Mouse (Mus musculus) stomach, postnatal 0 days (tissue): ENCODE results near the gene AI413582. TPM values are rescaled to one million over a fixed set of nuclear protein-coding genes. Genes with fewer than 3 reads are reported as not detected.

Source experiments
- ATAC-seq: fragments of 200-750 bp; cut with Nextera tagmentation; 2 replicates; pipeline ENCODE4 v1.8.0; 2017; ENCODE audit not compliant: low FRiP score, low TSS enrichment
- DNase-seq: peaks from one replicate; pipeline ENCODE4 v3.0.0-alpha.2; 2016; ENCODE audit warnings: low spot score
- H3K27ac ChIP-seq: fragments of 300-500 bp; sonication (generic); replicated peaks from 2 replicates; pipeline ENCODE4 v1.5.1; 2014; ENCODE audit warnings: mild to moderate bottlenecking, control low read depth
- H3K27me3 ChIP-seq: fragments of 300-500 bp; sonication (generic); 2 replicates; pipeline ENCODE4 v1.6.1; 2014; ENCODE audit warnings: low read length; ENCODE audit not compliant: control insufficient read depth, insufficient read depth
- H3K36me3 ChIP-seq: fragments of 300-500 bp; sonication (generic); 2 replicates; pipeline ENCODE4 v1.6.1; 2014; ENCODE audit warnings: low read length, mixed read lengths; ENCODE audit not compliant: control insufficient read depth, insufficient read depth
- H3K4me1 ChIP-seq: fragments of 300-500 bp; sonication (generic); replicated peaks from 2 replicates; pipeline ENCODE4 v1.6.1; 2014; ENCODE audit warnings: antibody characterized with exemption; ENCODE audit not compliant: control insufficient read depth, insufficient read depth
- H3K4me2 ChIP-seq: fragments of 300-500 bp; sonication (generic); replicated peaks from 2 replicates; pipeline ENCODE4 v1.6.1; 2014; ENCODE audit warnings: low read depth, mild to moderate bottlenecking, control low read depth, moderate library complexity
- H3K4me3 ChIP-seq: fragments of 300-500 bp; sonication (generic); 2 replicates; pipeline ENCODE4 v1.5.1; 2014; ENCODE audit warnings: low read depth, low read length, control low read depth
- H3K9ac ChIP-seq: fragments of 300-500 bp; sonication (generic); 2 replicates; pipeline ENCODE4 v1.6.1; 2014; ENCODE audit warnings: mild to moderate bottlenecking, low read length, control low read depth, mixed read lengths
- H3K9me3 ChIP-seq: fragments of 300-500 bp; sonication (generic); 2 replicates; pipeline ENCODE4 v1.6.1; 2016; ENCODE audit warnings: low read length; ENCODE audit not compliant: control insufficient read depth
- CTCF ChIP-seq: IDR thresholded peaks from 2 replicates; pipeline ENCODE4 v1.5.1; 2016; ENCODE audit warnings: antibody characterized with exemption, low read depth, mild to moderate bottlenecking, moderate library complexity
- EP300 ChIP-seq: optimal IDR thresholded peaks from 2 replicates; pipeline ENCODE3; 2016; ENCODE audit warnings: antibody characterized with exemption
- WGBS: fragments of 180-500 bp; shearing (Covaris S2); extraction: QIAGEN DNeasy Blood & Tissue Kit; methylation state at CpG from one replicate; pipeline ENCODE4 v1.1.7; 2014; 5-methylcytosine and 5-hydroxymethylcytosine counted together
- polyA plus RNA-seq: library from polyadenylated mRNA; unstranded; fragments of >200 nt; fragmentation: Nextera tagmentation; extraction: Ambion mirVana; gene quantifications from 2 replicates; pipeline ENCODE4 v1.2.1, GENCODE M21; 2015

Gene AI413582
- polyA plus RNA-seq, 1 experiment from 2014 or later: 37.1 TPM

GRCm38 (mm10) chr17:27587252-27587651 is 21.7 kb upstream of the AI413582 start:
- DNase-seq (no peak), ATAC-seq (no peak)
- WGBS: 72% methylated on average over 12 of the region's 12 CpGs
- H3K4me1 ChIP-seq: no peaks in the 10 kb centered on the region
- H3K9me3 ChIP-seq: no peaks in the 10 kb centered on the region
- H3K27me3 ChIP-seq: no peaks in the 10 kb centered on the region
- H3K9ac ChIP-seq: no peak overlapping the region
- H3K27ac ChIP-seq: no peak overlapping the region
- TF ChIP-seq EP300: no peak
- no peak for TF ChIP-seq CTCF
- no peak overlapping the region for H3K4me3 ChIP-seq
- H3K36me3 ChIP-seq: peaks cover 2% of the 10 kb centered on the region; the same call in 1 of the 2 replicates
- no peak overlapping the region for H3K4me2 ChIP-seq

DNA sequence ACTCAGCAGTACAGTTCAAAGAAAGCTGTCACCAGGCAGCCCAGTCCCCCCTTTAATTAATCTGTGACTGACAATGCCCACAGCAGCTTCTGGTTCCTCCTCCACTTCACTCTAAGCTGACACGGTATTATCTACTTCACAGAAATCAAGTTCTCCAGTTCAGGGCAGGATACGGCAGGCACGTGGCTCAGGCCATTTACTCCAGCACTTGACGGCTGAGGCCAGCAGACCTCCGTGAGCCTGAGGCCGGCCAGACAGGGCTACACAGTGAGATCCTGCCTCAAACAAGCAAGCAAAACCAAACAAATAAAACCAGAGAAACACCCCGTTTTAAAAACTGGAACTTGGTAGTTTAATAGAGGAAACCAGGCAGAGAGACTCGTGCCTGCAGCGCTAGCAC is 21.1 kb upstream of the AI413582 start:
- no peak overlapping the region for H3K4me3 ChIP-seq
- no peaks in the 10 kb centered on the region for H3K4me1 ChIP-seq
- ATAC-seq (no peak), DNase-seq (no peak)
- no peaks in the 10 kb centered on the region; the same call in 1 of the 2 replicates for H3K36me3 ChIP-seq
- no peak overlapping the region for H3K27ac ChIP-seq
- 45% methylated on average over 9 of the region's 9 CpGs for WGBS
- H3K9ac ChIP-seq: no peak overlapping the region
- H3K4me2 ChIP-seq: no peak overlapping the region
- H3K27me3 ChIP-seq: no peaks in the 10 kb centered on the region
- TF ChIP-seq CTCF: no peak
- TF ChIP-seq EP300: no peak
- no peaks in the 10 kb centered on the region for H3K9me3 ChIP-seq

DNA sequence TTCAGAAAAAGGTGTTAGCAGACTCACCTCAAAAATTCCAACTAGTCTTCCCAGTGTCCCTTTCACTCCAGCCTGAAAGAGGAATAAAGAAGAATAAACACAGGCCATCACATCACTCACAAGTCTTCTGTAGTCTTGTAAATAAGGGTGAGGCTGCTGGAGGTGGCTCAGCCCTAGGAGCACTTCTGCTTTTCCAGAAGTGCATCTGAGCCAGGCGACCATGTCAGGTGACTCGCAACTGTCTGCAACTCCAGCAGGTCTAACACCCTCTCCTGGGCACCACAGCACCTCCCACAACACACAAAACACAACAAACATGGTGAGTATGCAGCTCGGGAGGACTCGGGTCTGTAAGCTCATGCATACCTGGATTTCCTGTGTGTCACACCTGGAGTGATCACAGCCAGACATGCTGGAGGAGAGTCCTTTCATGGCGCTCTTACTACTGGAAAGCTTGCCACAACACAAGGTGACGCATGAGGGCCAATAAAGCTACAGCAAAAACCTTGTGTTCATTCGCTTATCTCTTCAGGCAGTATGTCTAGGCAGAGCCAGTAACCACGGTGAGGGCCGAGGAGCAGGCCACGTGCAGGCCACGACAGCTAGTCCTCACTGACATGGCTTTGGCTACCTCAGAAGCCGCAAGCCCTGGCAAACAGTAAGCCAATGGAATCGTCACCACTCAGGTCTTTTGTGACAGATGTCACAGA is 17.8 kb upstream of the AI413582 start:
- ATAC-seq: peak; percentile 30
- WGBS: 78% methylated on average over 13 of the region's 13 CpGs
- no peaks in the 10 kb centered on the region for H3K9me3 ChIP-seq

DNA sequence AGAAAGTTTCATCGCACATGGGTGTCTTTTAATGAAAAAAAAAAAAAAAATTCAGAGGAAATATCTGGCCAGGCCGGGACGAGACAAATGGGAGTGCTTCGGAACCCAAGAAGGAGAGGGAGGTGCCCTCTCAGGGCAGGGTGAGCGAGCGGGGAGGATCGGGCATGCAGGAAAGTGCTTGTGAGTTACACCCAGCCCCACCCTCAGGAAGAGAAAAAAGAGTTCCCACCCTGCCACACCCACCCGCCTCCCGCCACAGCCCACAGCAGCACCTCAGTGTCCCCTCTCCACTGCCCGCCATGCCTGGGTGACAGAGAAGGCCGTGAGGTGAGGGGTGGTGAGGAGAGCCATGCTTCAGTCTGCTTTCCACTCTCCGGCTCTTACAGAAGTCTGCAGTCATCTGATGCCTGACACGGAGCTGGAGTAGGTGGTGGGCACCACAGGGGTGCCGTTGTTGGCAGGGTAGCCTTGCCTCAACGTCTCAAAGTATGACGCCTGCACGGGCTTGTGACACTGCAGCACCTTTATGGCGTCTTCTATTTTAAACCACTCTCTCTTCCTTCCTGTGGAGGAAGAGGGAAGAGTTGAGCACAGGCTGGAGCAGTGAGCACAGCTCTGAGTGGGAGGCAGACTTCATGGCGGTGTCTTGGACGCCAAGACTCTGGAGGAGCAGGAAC is 15.0 kb upstream of the AI413582 start:
- Histone ChIP-seq H3K4me2 (no peak overlapping the region), H3K27ac (no peak overlapping the region), H3K4me1 (no peaks in the 10 kb centered on the region), H3K9me3 (no peaks in the 10 kb centered on the region), H3K9ac (no peak overlapping the region), H3K27me3 (no peaks in the 10 kb centered on the region), H3K4me3 (no peak overlapping the region), H3K36me3 (peaks cover 5% of the 10 kb centered on the region; the same call in 1 of the 2 replicates)
- DNase-seq (peak; percentile 50), ATAC-seq (no peak)
- 73% methylated on average over 20 of the region's 20 CpGs for WGBS
- TF ChIP-seq CTCF: no peak
- no peak for TF ChIP-seq EP300

More for the DNA sequence above, 17.8 kb upstream of the AI413582 start:
- TF ChIP-seq EP300: no peak
- TF ChIP-seq CTCF: no peak
- no peak for DNase-seq
- H3K4me3 ChIP-seq: no peak overlapping the region
- no peaks in the 10 kb centered on the region for H3K4me1 ChIP-seq
- H3K27me3 ChIP-seq: no peaks in the 10 kb centered on the region
- peaks cover 5% of the 10 kb centered on the region for H3K36me3 ChIP-seq
- no peak overlapping the region for H3K9ac ChIP-seq
- no peak overlapping the region for H3K27ac ChIP-seq
- H3K4me2 ChIP-seq: no peak overlapping the region

DNA sequence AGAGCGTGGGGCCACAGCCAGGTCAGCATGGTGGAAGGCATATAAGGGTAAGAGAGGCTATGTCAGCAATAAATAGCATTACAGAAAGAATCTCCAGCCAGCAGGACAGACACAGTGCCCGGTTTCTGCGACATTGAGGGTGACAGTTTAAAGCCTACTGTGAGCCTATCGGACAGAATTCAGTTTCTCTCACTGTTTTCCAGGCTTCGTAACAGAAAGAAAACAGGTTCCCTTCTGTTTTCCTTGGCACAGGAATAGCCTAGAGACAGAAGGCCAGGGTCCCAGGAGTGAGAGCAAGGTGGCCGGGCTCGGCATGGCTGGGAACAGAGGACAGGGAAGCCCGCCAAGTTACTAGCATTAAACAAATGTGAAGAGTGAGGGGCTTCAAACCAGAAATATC is 14.3 kb upstream of the AI413582 start:
- Histone ChIP-seq H3K27me3 (no peaks in the 10 kb centered on the region), H3K4me2 (no peak overlapping the region), H3K4me3 (no peak overlapping the region), H3K36me3 (peaks cover 5% of the 10 kb centered on the region; the same call in 1 of the 2 replicates), H3K4me1 (0 out of 2 replicates have a peak, but pooled peaks cover 3% of the 10 kb centered on the region), H3K27ac (no peak overlapping the region), H3K9ac (no peak overlapping the region), H3K9me3 (no peaks in the 10 kb centered on the region)
- 91% methylated on average over 8 of the region's 8 CpGs for WGBS
- ATAC-seq (no peak), DNase-seq (no peak)
- TF ChIP-seq CTCF: no peak
- TF ChIP-seq EP300: no peak

DNA sequence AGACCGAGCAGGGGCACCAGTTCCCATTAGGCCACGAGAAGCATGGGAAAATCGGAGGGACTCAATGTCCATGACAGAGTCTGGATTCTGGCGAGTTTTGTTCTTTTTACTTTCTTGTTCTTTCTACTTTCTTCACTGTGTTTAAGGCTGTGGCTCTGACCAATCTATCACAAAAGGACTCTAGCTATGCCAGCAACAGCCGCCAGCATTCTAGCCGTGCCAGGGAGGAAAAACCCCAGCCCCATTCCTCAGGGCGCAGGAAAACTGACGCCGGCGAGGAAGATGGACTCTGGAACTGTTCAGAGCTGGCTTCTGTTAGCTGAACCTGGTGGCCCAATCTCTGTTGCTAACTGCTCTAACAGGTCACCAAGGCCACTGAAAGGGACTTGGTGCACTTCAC is 12.9 kb upstream of the AI413582 start:
- Histone ChIP-seq H3K4me1 (0 out of 2 replicates have a peak, but pooled peaks cover 3% of the 10 kb centered on the region), H3K27ac (no peak overlapping the region), H3K4me2 (no peak overlapping the region), H3K9me3 (no peaks in the 10 kb centered on the region), H3K4me3 (no peak overlapping the region), H3K36me3 (peaks cover 5% of the 10 kb centered on the region; the same call in 1 of the 2 replicates), H3K27me3 (no peaks in the 10 kb centered on the region), H3K9ac (no peak overlapping the region)
- ATAC-seq: no peak
- WGBS: 92% methylated on average over 10 of the region's 10 CpGs
- DNase-seq: no peak
- no peak for TF ChIP-seq EP300
- no peak for TF ChIP-seq CTCF
